Mouse (Mus musculus): ENCODE measurements around the gene Ppfia4.
"Not testable (repeated sequence)": the region's sequence is repeated elsewhere in the genome, so short reads cannot be mapped to it uniquely, and the experiment has no call there.

The Ppfia4 gene

GRCm38 (mm10) chr1:134265797-134266196 lies 66.9 kb downstream of the Ppfia4 start:
- no peak for DNase-seq

GRCm38 (mm10) chr1:134264341-134264740 lies 68.4 kb downstream of the Ppfia4 start:
- DNase-seq = no peak

GRCm38 (mm10) chr1:134249681-134250080 lies 83.0 kb downstream of the Ppfia4 start:
- not testable (repeated sequence) for DNase-seq

Measured in B cell, adult 2 months (primary cell).